Mouse (Mus musculus) embryonic facial prominence, embryonic 15.5 days (tissue): ENCODE measurements around the gene Atp8b5. TPM values are rescaled to one million over a fixed set of nuclear protein-coding genes. Genes with fewer than 3 reads are reported as not detected.

Experiments
- ATAC-seq: fragments of 200-750 bp; cut with Nextera tagmentation; 2 replicates; pipeline ENCODE4 v1.8.0; 2017; ENCODE audit warnings: low read depth, moderate TSS enrichment; ENCODE audit not compliant: insufficient number of reproducible peaks, low FRiP score, low TSS enrichment
- H3K27ac ChIP-seq: fragments of 300-500 bp; sonication (generic); replicated peaks from 2 replicates; pipeline ENCODE4 v1.5.1; 2015; ENCODE audit warnings: mild to moderate bottlenecking, inconsistent platforms
- H3K27me3 ChIP-seq: fragments of 300-500 bp; sonication (generic); 2 replicates; pipeline ENCODE4 v1.6.1; 2015; ENCODE audit warnings: inconsistent platforms
- H3K36me3 ChIP-seq: fragments of 300-500 bp; sonication (generic); 2 replicates; pipeline ENCODE4 v1.6.1; 2015; ENCODE audit warnings: mild to moderate bottlenecking, inconsistent platforms
- H3K4me1 ChIP-seq: fragments of 300-500 bp; sonication (generic); 2 replicates; pipeline ENCODE4 v1.6.1; 2015; ENCODE audit warnings: inconsistent platforms
- H3K4me2 ChIP-seq: fragments of 300-500 bp; sonication (generic); replicated peaks from 2 replicates; pipeline ENCODE4 v1.6.1; 2015; ENCODE audit warnings: mild to moderate bottlenecking, inconsistent platforms
- H3K4me3 ChIP-seq: fragments of 300-500 bp; sonication (generic); replicated peaks from 2 replicates; pipeline ENCODE4 v1.5.1; 2015; ENCODE audit warnings: mild to moderate bottlenecking, inconsistent platforms
- H3K9ac ChIP-seq: fragments of 300-500 bp; sonication (generic); 2 replicates; pipeline ENCODE4 v1.6.1; 2015; ENCODE audit warnings: inconsistent platforms
- H3K9me3 ChIP-seq: fragments of 300-500 bp; sonication (generic); replicated peaks from 2 replicates; pipeline ENCODE4 v1.6.1; 2016; ENCODE audit warnings: inconsistent platforms
- WGBS: fragments of 180-500 bp; shearing (Covaris S2); methylation state at CpG from one replicate; pipeline ENCODE4 v1.1.7; 2015; 5-methylcytosine and 5-hydroxymethylcytosine counted together
- polyA plus RNA-seq: library from polyadenylated mRNA; unstranded; fragments of >200 nt; fragmentation: Nextera tagmentation; extraction: Ambion mirVana; gene quantifications from 2 replicates; pipeline ENCODE4 v1.2.1, GENCODE M21; 2015

The Atp8b5 gene
- polyA plus RNA-seq, 1 experiment from 2014 or later, result 0.63 TPM

DNA sequence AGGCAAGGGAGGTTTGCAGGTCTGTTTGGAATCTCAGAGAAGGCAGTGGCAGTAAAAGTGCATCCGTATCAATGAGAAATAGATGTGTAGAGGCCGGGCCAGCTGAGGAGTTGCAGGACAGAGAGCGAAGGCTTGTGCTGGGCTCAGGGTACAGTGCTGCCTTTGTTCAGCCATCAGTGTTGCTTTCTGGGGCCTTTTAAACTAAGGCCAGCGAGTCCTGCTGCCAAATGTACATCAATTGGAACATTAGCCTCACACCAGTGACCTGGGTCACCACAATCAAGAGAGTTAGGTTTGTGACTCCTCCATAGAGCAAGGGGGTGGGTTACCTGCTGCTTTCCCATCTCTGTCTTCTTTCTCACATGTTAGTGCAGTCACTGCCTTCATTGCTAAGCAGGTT is 131.1 kb downstream of the Atp8b5 start:
- no peak overlapping the region for H3K4me2 ChIP-seq
- H3K27ac ChIP-seq, result 0 out of 2 replicates have a peak overlapping the region, but pooled peaks have one; percentile 39
- H3K4me1 ChIP-seq, result peaks cover 55% of the 10 kb centered on the region
- no peaks in the 10 kb centered on the region for H3K36me3 ChIP-seq
- no peaks in the 10 kb centered on the region for H3K9me3 ChIP-seq
- H3K4me3 ChIP-seq, result no peak overlapping the region
- H3K27me3 ChIP-seq, result no peaks in the 10 kb centered on the region
- ATAC-seq, result no peak
- 66% methylated on average over 4 of the region's 4 CpGs for WGBS
- no peak overlapping the region for H3K9ac ChIP-seq

DNA sequence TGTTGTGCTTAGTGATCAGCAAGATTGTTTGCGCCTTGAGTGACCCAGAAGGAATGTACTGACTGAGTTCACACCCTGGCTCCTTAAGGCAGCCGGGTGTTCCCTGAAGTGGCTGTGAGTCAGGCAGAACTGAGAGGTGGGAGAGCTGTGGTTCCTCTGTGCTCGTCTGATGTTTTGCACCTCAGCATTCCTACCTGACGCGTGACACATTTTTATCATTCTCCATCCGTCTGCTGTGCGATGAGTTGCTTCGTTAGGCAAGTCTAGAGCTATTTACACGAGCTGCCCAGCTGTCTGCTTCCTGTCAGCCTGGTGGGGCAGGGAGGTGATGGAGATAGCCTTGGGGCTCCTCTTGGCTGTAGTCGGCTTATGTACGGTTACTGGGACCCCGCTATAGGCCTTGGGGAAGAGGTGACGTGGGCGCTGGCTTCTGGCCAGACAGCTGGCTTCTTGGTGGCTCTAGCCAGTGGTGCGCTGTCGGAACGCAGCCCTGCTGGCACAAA is 131.9 kb downstream of the Atp8b5 start:
- peak overlapping the region; percentile 71 for H3K27ac ChIP-seq
- no peak overlapping the region for H3K9ac ChIP-seq
- no peaks in the 10 kb centered on the region for H3K27me3 ChIP-seq
- H3K4me2 ChIP-seq, result peak overlapping the region; percentile 34
- ATAC-seq, result peak; percentile 51; the same call in 1 of the 2 replicates
- H3K4me1 ChIP-seq, result peaks cover 54% of the 10 kb centered on the region
- 24% methylated on average over 17 of the region's 17 CpGs for WGBS
- peak overlapping the region; percentile 15 for H3K4me3 ChIP-seq
- no peaks in the 10 kb centered on the region for H3K36me3 ChIP-seq
- no peaks in the 10 kb centered on the region for H3K9me3 ChIP-seq

DNA sequence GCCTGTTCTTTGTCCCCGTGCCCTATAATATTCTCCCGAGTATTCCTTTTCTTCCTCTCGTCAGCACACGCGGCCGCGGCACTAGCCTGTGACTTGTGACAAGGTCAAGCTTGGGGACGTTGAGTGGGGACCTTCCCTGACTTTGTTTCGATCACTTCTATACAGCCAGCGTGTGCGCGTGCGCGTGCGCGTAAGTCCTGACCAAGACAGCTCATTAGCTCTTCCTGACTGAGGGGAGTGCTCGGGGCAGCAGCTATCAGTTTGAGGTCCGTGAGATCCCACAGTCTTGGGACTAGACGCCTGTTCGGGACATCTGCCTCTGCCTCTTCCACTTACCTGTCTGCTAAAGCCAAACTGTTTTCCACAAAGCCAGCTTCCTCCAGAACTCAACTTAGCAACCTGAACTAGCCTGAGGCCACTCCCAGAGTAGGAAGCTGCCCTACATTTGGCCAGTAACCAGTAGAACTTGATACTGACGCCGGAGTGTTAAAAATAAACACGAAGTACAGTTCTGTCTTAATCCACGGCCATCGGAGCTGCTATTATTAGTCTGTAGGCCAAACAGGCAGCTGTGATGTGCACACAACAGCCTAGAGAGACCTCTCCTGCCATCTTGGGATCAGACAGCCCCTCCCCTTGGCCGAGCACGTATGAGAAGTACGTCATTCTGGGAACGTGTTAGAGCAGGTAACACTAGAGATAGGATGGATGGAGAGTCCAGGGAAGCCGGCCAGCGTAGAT is 132.6 kb downstream of the Atp8b5 start:
- Histone ChIP-seq H3K27ac (peak overlapping the region; percentile 71), H3K4me2 (peak overlapping the region; percentile 34), H3K9me3 (no peaks in the 10 kb centered on the region), H3K27me3 (no peaks in the 10 kb centered on the region), H3K4me3 (peak overlapping the region; percentile 15), H3K36me3 (no peaks in the 10 kb centered on the region), H3K9ac (no peak overlapping the region), H3K4me1 (peaks cover 47% of the 10 kb centered on the region)
- 56% methylated on average over 31 of the region's 31 CpGs for WGBS
- ATAC-seq, result peak; percentile 40; the same call in 1 of the 2 replicates

DNA sequence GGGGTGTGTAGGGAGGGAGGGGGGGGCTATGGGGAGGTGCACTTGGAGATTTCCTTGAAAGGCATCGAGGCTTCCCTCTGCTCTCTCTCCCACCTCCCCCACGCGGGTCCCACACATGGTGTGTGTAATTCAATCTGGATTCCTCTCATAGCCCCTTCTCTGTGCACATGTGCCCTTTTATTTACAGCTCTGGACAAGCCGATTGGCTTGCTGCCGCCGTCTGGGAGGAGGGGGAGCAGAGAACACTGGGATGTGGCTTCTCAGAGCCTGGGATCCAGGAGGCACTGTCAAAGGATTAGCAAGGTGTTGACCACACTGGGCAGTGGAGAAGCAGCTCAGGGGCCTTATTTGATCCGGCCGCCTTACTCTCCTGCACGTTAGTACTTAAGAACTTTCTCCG is 134.0 kb downstream of the Atp8b5 start:
- H3K4me2 ChIP-seq, result no peak overlapping the region; the same call in 1 of the 2 replicates
- H3K27me3 ChIP-seq, result no peaks in the 10 kb centered on the region
- H3K27ac ChIP-seq, result peak overlapping the region; percentile 44; the same call in 1 of the 2 replicates
- no peak overlapping the region for H3K4me3 ChIP-seq
- WGBS, result 26% methylated on average over 10 of the region's 10 CpGs
- H3K4me1 ChIP-seq, result peaks cover 50% of the 10 kb centered on the region
- no peak overlapping the region; the same call in 1 of the 2 replicates for H3K9ac ChIP-seq
- H3K9me3 ChIP-seq, result no peaks in the 10 kb centered on the region
- no peaks in the 10 kb centered on the region for H3K36me3 ChIP-seq
- ATAC-seq, result peak; percentile 53

DNA sequence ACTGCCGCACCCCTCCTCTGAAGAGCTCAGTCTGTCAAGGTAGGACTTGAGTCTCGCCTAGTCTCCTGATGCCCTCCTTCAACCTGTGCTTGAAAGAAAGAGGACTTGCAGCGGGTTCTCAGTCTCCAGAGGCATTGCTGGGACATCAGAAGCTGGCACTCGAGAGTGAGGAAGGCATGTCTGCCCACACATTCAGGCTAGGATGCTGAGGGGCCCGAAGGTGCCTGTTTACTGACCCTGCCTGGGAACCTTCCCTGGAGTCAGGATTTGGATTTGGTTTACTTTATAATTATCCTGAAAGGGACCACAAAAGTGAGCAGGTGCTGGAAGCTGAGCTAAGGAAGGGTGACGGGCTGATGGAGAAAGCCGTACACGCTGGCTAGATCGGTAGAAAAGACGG is 134.5 kb downstream of the Atp8b5 start:
- no peak for ATAC-seq

DNA sequence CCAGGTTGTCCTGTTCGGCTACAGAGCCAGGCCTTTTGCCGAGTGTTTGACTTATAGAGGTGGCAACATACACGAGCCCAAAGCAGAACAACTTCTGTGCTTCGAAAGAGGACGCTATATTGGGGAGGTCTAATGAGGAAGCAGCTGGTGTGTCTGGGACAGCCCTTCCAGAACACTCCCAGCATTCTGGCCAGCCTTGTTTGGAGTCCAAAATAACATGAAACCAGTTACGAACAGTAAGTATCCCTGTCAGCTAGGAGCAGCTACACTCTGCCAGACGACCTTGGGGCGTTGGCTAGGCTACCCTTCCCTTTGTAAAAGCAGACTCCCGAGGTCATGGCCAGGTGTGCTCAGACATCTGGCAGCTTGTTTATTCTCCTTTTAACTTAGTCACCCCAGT is 135.3 kb downstream of the Atp8b5 start:
- ATAC-seq, result no peak
- WGBS, result 65% methylated on average over 9 of the region's 9 CpGs
- H3K4me2 ChIP-seq, result no peak overlapping the region
- no peaks in the 10 kb centered on the region for H3K36me3 ChIP-seq
- peaks cover 53% of the 10 kb centered on the region for H3K4me1 ChIP-seq
- H3K9me3 ChIP-seq, result no peaks in the 10 kb centered on the region
- no peak overlapping the region for H3K4me3 ChIP-seq
- H3K9ac ChIP-seq, result no peak overlapping the region
- no peak overlapping the region for H3K27ac ChIP-seq
- H3K27me3 ChIP-seq, result no peaks in the 10 kb centered on the region

More for the DNA sequence above, 134.5 kb downstream of the Atp8b5 start:
- Histone ChIP-seq H3K36me3 (no peaks in the 10 kb centered on the region), H3K4me3 (0 out of 2 replicates have a peak overlapping the region, but pooled peaks have one; percentile 2), H3K27ac (peak overlapping the region; percentile 44; the same call in 1 of the 2 replicates), H3K27me3 (no peaks in the 10 kb centered on the region), H3K9me3 (no peaks in the 10 kb centered on the region), H3K4me2 (no peak overlapping the region), H3K9ac (no peak overlapping the region), H3K4me1 (peaks cover 51% of the 10 kb centered on the region)
- 77% methylated on average over 10 of the region's 10 CpGs for WGBS

GRCm38 (mm10) chr4:43404697-43405096 is 137.7 kb downstream of the Atp8b5 start:
- H3K4me1 ChIP-seq, result peaks cover 44% of the 10 kb centered on the region
- H3K27me3 ChIP-seq, result no peaks in the 10 kb centered on the region
- H3K27ac ChIP-seq, result no peak overlapping the region
- H3K4me3 ChIP-seq, result no peak overlapping the region
- H3K9ac ChIP-seq, result no peak overlapping the region
- 92% methylated on average over 10 of the region's 10 CpGs for WGBS
- H3K36me3 ChIP-seq, result no peaks in the 10 kb centered on the region
- H3K9me3 ChIP-seq, result no peaks in the 10 kb centered on the region
- no peak for ATAC-seq
- no peak overlapping the region for H3K4me2 ChIP-seq

- peak; percentile 93 for ATAC-seq
- under 1% methylated on average over 28 of the region's 28 CpGs for WGBS
- Histone ChIP-seq H3K4me2 (peak overlapping the region; percentile 72), H3K36me3 (no peaks in the 10 kb centered on the region), H3K4me3 (peak overlapping the region; percentile 55), H3K4me1 (peaks cover 28% of the 10 kb centered on the region), H3K9ac (peak overlapping the region; percentile 48), H3K9me3 (no peaks in the 10 kb centered on the region), H3K27ac (peak overlapping the region; percentile 90), H3K27me3 (no peaks in the 10 kb centered on the region)
Measured at GRCm38 (mm10) chr4:43406162-43406971, 139.4 kb downstream of the Atp8b5 start.

DNA sequence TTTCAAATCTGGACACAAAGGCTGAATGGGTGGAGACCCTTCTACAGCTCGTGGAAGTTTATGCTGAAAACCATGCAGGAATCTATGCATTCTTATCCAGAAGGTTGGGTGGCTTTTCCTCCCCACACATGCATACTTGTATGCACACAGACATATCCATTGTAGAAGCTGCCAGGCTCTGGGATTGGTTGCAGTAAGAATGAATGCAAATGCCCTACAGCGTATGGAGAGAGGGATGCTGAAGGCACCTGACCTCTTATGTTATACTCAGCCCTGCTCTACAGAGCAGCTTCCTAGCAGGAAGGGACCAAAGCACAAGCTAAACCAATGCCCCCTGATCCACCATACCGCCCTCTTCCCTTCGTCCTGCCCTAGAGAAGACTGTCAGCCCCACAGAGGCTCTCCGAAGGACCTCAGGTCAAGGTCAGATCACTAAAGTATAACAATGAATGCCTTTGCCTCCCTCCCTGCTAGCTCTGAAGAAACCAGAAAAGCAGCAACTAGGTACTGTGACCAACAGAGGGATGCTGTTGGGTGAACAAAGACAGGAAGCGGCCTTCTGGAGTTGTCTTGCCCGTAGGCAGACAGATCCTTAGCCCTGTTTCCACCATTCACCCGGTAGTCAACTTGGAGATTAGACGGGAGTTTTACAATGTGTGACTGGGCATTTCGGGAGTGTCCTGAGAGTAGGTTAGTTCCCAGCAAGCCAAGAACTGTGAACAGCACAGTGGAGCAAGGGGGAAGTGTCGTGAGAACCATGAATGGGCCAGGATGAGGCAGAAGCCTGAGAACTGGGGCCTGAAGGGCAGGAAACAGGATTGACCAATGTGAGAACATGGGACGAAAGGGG is 140.3 kb downstream of the Atp8b5 start:
- Histone ChIP-seq H3K9me3 (no peaks in the 10 kb centered on the region), H3K27ac (peak overlapping the region; percentile 90), H3K4me2 (peak overlapping the region; percentile 72), H3K4me3 (peak overlapping the region; percentile 55), H3K27me3 (no peaks in the 10 kb centered on the region), H3K4me1 (peaks cover 22% of the 10 kb centered on the region), H3K36me3 (no peaks in the 10 kb centered on the region), H3K9ac (peak overlapping the region; percentile 48; the same call in 1 of the 2 replicates)
- WGBS, result 67% methylated on average over 12 of the region's 12 CpGs
- ATAC-seq, result no peak

GRCm38 (mm10) chr4:43414761-43415160 is 147.8 kb downstream of the Atp8b5 start:
- 87% methylated on average over 14 of the region's 14 CpGs for WGBS
- no peak overlapping the region for H3K4me2 ChIP-seq
- H3K27me3 ChIP-seq, result no peaks in the 10 kb centered on the region
- no peak overlapping the region for H3K4me3 ChIP-seq
- no peak overlapping the region for H3K27ac ChIP-seq
- H3K36me3 ChIP-seq, result peaks cover 31% of the 10 kb centered on the region
- no peak overlapping the region for H3K9ac ChIP-seq
- no peaks in the 10 kb centered on the region for H3K9me3 ChIP-seq
- no peak for ATAC-seq
- peaks cover 8% of the 10 kb centered on the region; the same call in 1 of the 2 replicates for H3K4me1 ChIP-seq
